8 mouse cellular contexts compared by ENCODE assay signal in the genomic region with DNA sequence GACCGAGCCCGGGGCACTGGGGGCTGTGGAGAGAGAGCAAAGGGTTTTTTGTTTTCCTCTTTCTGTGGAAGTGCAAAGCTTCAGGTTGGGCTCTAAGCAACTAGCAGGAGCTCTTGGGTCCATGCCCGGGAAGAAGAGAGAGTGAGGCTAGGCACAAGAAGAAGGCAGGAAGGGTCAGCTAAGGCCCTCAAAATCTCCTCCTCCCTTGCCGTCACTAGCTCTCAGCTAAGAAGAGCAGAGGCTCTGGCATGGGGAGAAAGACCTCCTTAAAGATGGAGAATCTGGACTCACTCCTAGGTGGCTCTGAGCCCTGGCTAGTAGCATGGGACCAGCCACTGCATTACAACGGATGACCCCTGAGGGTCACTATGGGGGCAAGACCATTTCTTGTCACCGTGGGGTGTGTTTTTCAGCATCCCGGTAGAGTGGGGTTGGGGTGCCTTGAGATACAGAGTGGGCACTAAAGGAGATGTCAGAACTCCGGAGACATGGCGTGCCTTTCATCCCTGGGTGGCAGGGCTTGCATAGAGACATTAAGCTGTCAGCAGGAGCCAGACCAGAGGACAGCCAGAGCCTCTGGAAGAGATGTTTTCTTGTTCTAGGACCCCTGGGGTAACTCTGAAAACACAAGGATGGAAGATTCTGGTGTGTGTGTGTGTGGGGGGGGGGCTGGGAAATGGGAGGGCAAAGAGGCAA. TPM values are rescaled to one million over a fixed set of nuclear protein-coding genes. Genes with fewer than 3 reads are reported as not detected.
DNase-seq lines count a peak whose midpoint lies in the region; ATAC-seq and TF ChIP-seq lines count a peak whose summit lies in the region.
"Had no signal": no experiment of that assay in that cellular context is flagged by ENCODE, and none has a peak within 500 bp of the region (broad histone marks: within the 10 kb centered on the region; RNA-seq: fewer than 3 reads in every experiment).

No protein-coding gene starts in this region.

- H3K27me3 ChIP-seq in forebrain, embryonic 16.5 days (replicated peaks; ENCODE audit: control insufficient read depth, insufficient read depth, low read length) = no peaks in the 10 kb centered on the region
- no peaks in the 10 kb centered on the region; the same call in 1 of the 2 replicates for H3K27me3 ChIP-seq in heart, embryonic 15.5 days
- H3K27me3 ChIP-seq in limb, embryonic 12.5 days = no peaks in the 10 kb centered on the region
- H3K27me3 ChIP-seq: limb, embryonic 15.5 days had no signal

- H3K27ac ChIP-seq in layer of hippocampus, adult 2 months = peak overlapping the region; percentile 63
- peak overlapping the region; percentile 14; the same call in 1 of the 2 replicates for H3K27ac ChIP-seq in forebrain, embryonic 16.5 days (ENCODE audit: low read length)
- peak overlapping the region; percentile 33 for H3K27ac ChIP-seq in heart, embryonic 15.5 days
- peak overlapping the region; percentile 31; the same call in 1 of the 2 replicates for H3K27ac ChIP-seq in limb, embryonic 12.5 days
- H3K27ac ChIP-seq: limb, embryonic 15.5 days had no signal

- ATAC-seq in forebrain, embryonic 16.5 days = no peak
- no peak for ATAC-seq in heart, embryonic 15.5 days (replicated peaks; ENCODE audit: insufficient number of reproducible peaks, insufficient read depth, low FRiP score, low read depth)
- no peak for ATAC-seq in limb, embryonic 12.5 days (ENCODE audit: insufficient number of reproducible peaks, insufficient read depth, low FRiP score, low TSS enrichment, low read depth)

- no peak overlapping the region for H3K4me3 ChIP-seq in layer of hippocampus, adult 2 months
- no peak overlapping the region for H3K4me3 ChIP-seq in forebrain, embryonic 16.5 days (replicated peaks; ENCODE audit: low read length)
- H3K4me3 ChIP-seq in heart, embryonic 15.5 days = no peak overlapping the region
- no peak overlapping the region for H3K4me3 ChIP-seq in limb, embryonic 12.5 days (replicated peaks)
- H3K4me3 ChIP-seq: limb, embryonic 15.5 days had no signal

- no peaks in the 10 kb centered on the region for H3K36me3 ChIP-seq in forebrain, embryonic 16.5 days (ENCODE audit: control insufficient read depth, insufficient read depth)
- H3K36me3 ChIP-seq in heart, embryonic 15.5 days = no peaks in the 10 kb centered on the region
- H3K36me3 ChIP-seq in limb, embryonic 12.5 days = no peaks in the 10 kb centered on the region

- no peak for TF ChIP-seq CTCF in layer of hippocampus, adult 2 months (conservative IDR thresholded peaks at IDR 0.05)

- H3K4me2 ChIP-seq in forebrain, embryonic 16.5 days (ENCODE audit: low read length) = no peak overlapping the region
- H3K4me2 ChIP-seq in heart, embryonic 15.5 days = no peak overlapping the region
- no peak overlapping the region for H3K4me2 ChIP-seq in limb, embryonic 12.5 days
- H3K4me2 ChIP-seq: limb, embryonic 15.5 days had no signal

- WGBS in forebrain, embryonic 16.5 days = 48% methylated on average over 9 of the region's 9 CpGs
- 44% methylated on average over 9 of the region's 9 CpGs for WGBS in heart, embryonic 15.5 days
- 45% methylated on average over 9 of the region's 9 CpGs for WGBS in limb, embryonic 12.5 days

- no peak overlapping the region for H3K9ac ChIP-seq in forebrain, embryonic 16.5 days (replicated peaks; ENCODE audit: low read depth, low read length)
- H3K9ac ChIP-seq in heart, embryonic 15.5 days = no peak overlapping the region
- H3K9ac ChIP-seq in limb, embryonic 12.5 days (replicated peaks) = no peak overlapping the region
- H3K9ac ChIP-seq: limb, embryonic 15.5 days had no signal

- H3K9me3 ChIP-seq in forebrain, embryonic 16.5 days (ENCODE audit: control insufficient read depth, low read length) = no peaks in the 10 kb centered on the region
- no peaks in the 10 kb centered on the region for H3K9me3 ChIP-seq in heart, embryonic 15.5 days (replicated peaks)
- H3K9me3 ChIP-seq in limb, embryonic 12.5 days = no peaks in the 10 kb centered on the region
- H3K9me3 ChIP-seq: limb, embryonic 15.5 days had no signal

- DNase-seq in layer of hippocampus, adult 2 months (ENCODE audit: low spot score in 2 of 2) = peak in 1 of 2 experiments; percentile 47
- DNase-seq in layer of hippocampus, adult 9-10 months (ENCODE audit: low spot score) = no peak
- peak; percentile 23 for DNase-seq in yolk sac, embryonic 10.5 days (ENCODE audit: low spot score)
- no peak for DNase-seq in thymus, postnatal 14 days

- peaks cover 13% of the 10 kb centered on the region for H3K4me1 ChIP-seq in forebrain, embryonic 16.5 days (replicated peaks; ENCODE audit: control insufficient read depth, insufficient read depth, low read length)
- H3K4me1 ChIP-seq in heart, embryonic 15.5 days (replicated peaks) = peaks cover 44% of the 10 kb centered on the region
- peaks cover 46% of the 10 kb centered on the region for H3K4me1 ChIP-seq in limb, embryonic 12.5 days (replicated peaks)

RNA-seq across cellular contexts. Expression of gene Cdc42ep4, which starts 54.8 kb away (rescaled TPM):
- 10 to 100 TPM; 30.5 to 35.2 TPM for total RNA-seq in layer of hippocampus, adult 2 months (2021)
- 99.9 and 100 TPM in 2 replicates for polyA plus RNA-seq in forebrain, embryonic 16.5 days (2015; fragmentation: Nextera tagmentation; extraction: Ambion mirVana)
- 21.2 and 32.3 TPM in 2 replicates for polyA plus RNA-seq in heart, embryonic 15.5 days (2015; fragmentation: Nextera tagmentation; extraction: Ambion mirVana)
- polyA plus RNA-seq in limb, embryonic 12.5 days (2016; fragmentation: Nextera tagmentation; extraction: Ambion mirVana) = 119 and 120 TPM in 2 replicates
